Mouse (Mus musculus): Measurements from ENCODE around the gene Sesn3.

The Sesn3 gene

DNA sequence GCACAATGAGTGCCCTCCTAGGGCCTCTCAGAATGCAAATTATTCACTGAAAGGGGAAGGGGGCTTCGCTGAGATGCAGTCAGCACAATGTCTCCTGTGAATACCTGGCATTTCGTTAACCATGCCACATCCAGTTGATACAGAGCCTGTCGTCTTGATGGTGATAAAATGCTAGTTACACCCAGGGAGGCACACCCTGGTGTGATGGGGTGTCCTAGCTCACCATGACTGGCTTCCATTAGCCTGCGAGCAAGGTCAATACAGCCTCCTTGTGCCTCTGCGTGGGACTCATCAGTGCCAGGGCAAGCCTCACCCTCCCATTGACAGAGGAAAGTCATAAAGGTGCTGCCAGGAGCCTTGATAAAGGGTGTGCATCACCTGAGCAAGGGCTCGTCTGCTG is 80.0 kb downstream of the Sesn3 start:
- no peak for DNase-seq (ENCODE audit: low read depth, low spot score)
- no peaks in the 10 kb centered on the region for H3K27me3 ChIP-seq (ENCODE audit: control insufficient read depth, insufficient read depth, low read length, poor library complexity, severe bottlenecking)
- H3K36me3 ChIP-seq (ENCODE audit: control insufficient read depth, insufficient read depth, low read length, poor library complexity, severe bottlenecking), result 0 out of 2 replicates have a peak, but pooled peaks cover 2% of the 10 kb centered on the region

- 0 out of 2 replicates have a peak, but pooled peaks cover 2% of the 10 kb centered on the region for H3K36me3 ChIP-seq (ENCODE audit: control insufficient read depth, insufficient read depth, low read length, poor library complexity, severe bottlenecking)
- DNase-seq (ENCODE audit: low read depth, low spot score), result peak; percentile 18
- H3K27me3 ChIP-seq (ENCODE audit: control insufficient read depth, insufficient read depth, low read length, poor library complexity, severe bottlenecking), result no peaks in the 10 kb centered on the region
Observed at GRCm38 (mm10) chr9:14357033-14357432, 82.2 kb downstream of the Sesn3 start.

- Histone ChIP-seq H3K36me3 (ENCODE audit: control insufficient read depth, insufficient read depth, low read length, poor library complexity, severe bottlenecking) (no peaks in the 10 kb centered on the region), H3K27me3 (ENCODE audit: control insufficient read depth, insufficient read depth, low read length, poor library complexity, severe bottlenecking) (no peaks in the 10 kb centered on the region)
- no peak for DNase-seq (ENCODE audit: low read depth, low spot score)
Observed at GRCm38 (mm10) chr9:14362068-14362768, 87.4 kb downstream of the Sesn3 start.

- no peaks in the 10 kb centered on the region for H3K36me3 ChIP-seq (ENCODE audit: control insufficient read depth, insufficient read depth, low read length, poor library complexity, severe bottlenecking)
- peak; percentile 28 for DNase-seq (ENCODE audit: low read depth, low spot score)
- no peaks in the 10 kb centered on the region for H3K27me3 ChIP-seq (ENCODE audit: control insufficient read depth, insufficient read depth, low read length, poor library complexity, severe bottlenecking)
Observed at GRCm38 (mm10) chr9:14363540-14363939, 88.7 kb downstream of the Sesn3 start.

GRCm38 (mm10) chr9:14364719-14365118 is 89.9 kb downstream of the Sesn3 start:
- Histone ChIP-seq H3K27me3 (ENCODE audit: control insufficient read depth, insufficient read depth, low read length, poor library complexity, severe bottlenecking) (no peaks in the 10 kb centered on the region), H3K36me3 (ENCODE audit: control insufficient read depth, insufficient read depth, low read length, poor library complexity, severe bottlenecking) (no peaks in the 10 kb centered on the region)
- DNase-seq (ENCODE audit: low read depth, low spot score), result no peak

- Histone ChIP-seq H3K27me3 (ENCODE audit: control insufficient read depth, insufficient read depth, low read length, poor library complexity, severe bottlenecking) (no peaks in the 10 kb centered on the region), H3K36me3 (ENCODE audit: control insufficient read depth, insufficient read depth, low read length, poor library complexity, severe bottlenecking) (no peaks in the 10 kb centered on the region)
- peak; percentile 31 for DNase-seq (ENCODE audit: low read depth, low spot score)
Observed at GRCm38 (mm10) chr9:14365481-14366125, 90.7 kb downstream of the Sesn3 start.

DNA sequence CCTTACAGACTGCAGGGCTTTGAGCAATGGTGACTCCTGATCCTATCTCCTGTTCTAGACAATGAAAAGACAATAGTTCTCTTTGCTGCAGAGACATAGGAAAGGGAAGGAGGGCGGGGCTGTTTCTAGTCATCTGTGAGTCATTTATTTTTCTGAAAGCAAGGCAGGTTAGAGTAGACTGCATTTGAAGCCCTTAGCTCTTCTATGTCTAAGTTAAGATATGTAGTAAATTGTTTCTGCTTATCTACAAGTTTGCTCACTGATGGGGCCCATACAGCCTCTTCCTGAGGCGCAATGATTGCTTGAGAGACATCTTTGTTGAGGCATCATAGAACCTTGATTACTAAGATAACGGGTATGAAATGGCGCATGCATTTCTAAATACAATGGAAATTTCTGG is 93.0 kb downstream of the Sesn3 start:
- DNase-seq (ENCODE audit: low read depth, low spot score), result no peak
- Histone ChIP-seq H3K36me3 (ENCODE audit: control insufficient read depth, insufficient read depth, low read length, poor library complexity, severe bottlenecking) (no peaks in the 10 kb centered on the region), H3K27me3 (ENCODE audit: control insufficient read depth, insufficient read depth, low read length, poor library complexity, severe bottlenecking) (no peaks in the 10 kb centered on the region)

DNA sequence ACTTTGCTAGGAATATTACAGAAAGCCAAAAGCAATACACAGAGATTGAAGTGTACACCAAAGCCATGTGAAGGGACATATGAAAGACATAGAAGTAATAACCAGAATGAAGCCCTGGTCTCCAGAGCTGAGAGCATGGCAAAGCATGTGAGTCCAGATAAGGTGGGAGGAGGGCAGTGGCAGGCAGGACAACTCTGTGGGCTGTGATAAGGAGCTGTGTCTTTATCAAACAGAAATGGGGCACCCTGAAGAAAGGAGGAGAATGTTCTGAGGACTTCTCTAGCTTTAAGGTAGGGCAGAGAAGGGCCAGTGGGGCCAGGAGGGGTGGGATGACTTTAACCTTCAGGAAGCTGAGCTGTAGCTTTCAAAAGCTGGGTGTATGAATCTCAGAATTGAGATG is 94.4 kb downstream of the Sesn3 start:
- DNase-seq (ENCODE audit: low read depth, low spot score), result no peak
- Histone ChIP-seq H3K27me3 (ENCODE audit: control insufficient read depth, insufficient read depth, low read length, poor library complexity, severe bottlenecking) (no peaks in the 10 kb centered on the region), H3K36me3 (ENCODE audit: control insufficient read depth, insufficient read depth, low read length, poor library complexity, severe bottlenecking) (no peaks in the 10 kb centered on the region)

DNA sequence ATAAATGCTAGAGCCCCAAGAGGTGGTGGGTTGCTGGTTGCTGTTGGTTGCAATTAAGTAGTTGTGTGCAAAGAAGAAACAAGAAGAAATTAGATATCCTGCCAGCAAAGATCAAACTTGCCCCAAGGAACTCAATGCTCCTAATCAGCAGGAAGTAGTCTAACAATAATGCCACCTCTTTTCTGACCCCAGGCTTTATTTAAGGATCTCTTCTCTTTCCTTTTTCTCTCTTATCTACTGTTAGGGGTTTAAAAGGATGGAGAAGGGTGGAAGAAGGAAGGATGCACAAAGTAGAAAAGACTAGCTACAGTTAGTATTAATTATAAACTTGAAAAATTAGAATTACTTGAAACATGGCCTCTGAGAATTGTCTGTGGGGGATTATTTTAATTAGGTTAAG is 97.6 kb downstream of the Sesn3 start:
- DNase-seq (ENCODE audit: low read depth, low spot score), result no peak
- H3K27me3 ChIP-seq (ENCODE audit: control insufficient read depth, insufficient read depth, low read length, poor library complexity, severe bottlenecking), result no peaks in the 10 kb centered on the region
- H3K36me3 ChIP-seq (ENCODE audit: control insufficient read depth, insufficient read depth, low read length, poor library complexity, severe bottlenecking), result no peaks in the 10 kb centered on the region

- DNase-seq (ENCODE audit: low read depth, low spot score), result peak; percentile 29
- H3K27me3 ChIP-seq (ENCODE audit: control insufficient read depth, insufficient read depth, low read length, poor library complexity, severe bottlenecking), result no peaks in the 10 kb centered on the region
Observed at GRCm38 (mm10) chr9:14376149-14376548, 101.3 kb downstream of the Sesn3 start.

DNA sequence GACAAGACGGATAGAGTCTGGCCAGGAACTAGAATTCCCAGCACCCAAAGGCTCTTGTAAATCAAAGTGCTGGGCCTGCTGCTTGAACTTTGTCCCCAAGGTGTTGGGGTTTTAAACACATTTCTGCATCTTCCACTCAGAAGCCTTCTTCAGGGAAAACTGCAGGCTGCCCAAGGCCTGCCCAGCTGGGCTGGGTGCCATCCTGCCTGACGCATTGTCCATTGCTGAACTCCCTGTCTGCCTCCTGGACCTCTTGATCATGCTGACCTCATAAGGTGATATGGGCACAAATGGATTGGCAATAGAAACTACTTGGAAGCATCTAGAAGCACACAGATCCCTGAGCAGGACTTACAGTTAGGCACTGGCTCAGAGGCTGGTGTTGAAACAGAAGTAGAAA is 103.3 kb downstream of the Sesn3 start:
- Histone ChIP-seq H3K27me3 (ENCODE audit: control insufficient read depth, insufficient read depth, low read length, poor library complexity, severe bottlenecking) (no peaks in the 10 kb centered on the region), H3K36me3 (ENCODE audit: control insufficient read depth, insufficient read depth, low read length, poor library complexity, severe bottlenecking) (no peaks in the 10 kb centered on the region)
- DNase-seq (ENCODE audit: low read depth, low spot score), result no peak

More at GRCm38 (mm10) chr9:14376149-14376548, 101.3 kb downstream of the Sesn3 start:
- H3K36me3 ChIP-seq (ENCODE audit: control insufficient read depth, insufficient read depth, low read length, poor library complexity, severe bottlenecking), result no peaks in the 10 kb centered on the region

DNA sequence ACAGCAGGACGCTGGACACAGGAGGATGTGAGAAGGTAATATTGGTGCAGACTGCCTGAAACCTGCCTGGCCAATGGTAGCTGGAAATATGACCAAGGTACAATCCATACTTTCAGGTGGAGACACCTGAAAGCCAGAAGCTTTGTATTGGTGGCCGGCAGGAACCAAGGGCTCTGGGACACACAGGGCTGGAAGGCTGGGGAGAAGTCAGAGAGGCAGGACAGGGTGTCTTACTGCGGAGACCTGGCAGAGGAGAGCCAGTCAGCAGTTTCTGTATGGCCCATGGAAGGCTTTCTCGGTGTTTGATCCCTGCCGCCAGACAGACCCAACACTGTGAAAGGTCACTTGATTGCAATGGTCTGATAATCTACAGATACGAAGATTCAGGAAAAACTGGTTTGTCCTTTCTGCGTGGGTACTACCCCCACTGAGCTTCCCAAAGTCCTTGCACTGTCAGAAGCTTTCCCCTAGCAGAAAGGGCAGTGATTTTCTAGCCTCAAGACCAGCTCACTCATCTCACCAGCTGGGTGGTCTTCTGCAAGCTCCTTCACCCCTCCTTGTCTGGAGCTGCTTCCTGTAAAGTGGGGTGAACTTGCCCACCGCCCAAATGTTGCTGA is 105.0 kb downstream of the Sesn3 start:
- no peak for DNase-seq (ENCODE audit: low read depth, low spot score)
- H3K36me3 ChIP-seq (ENCODE audit: control insufficient read depth, insufficient read depth, low read length, poor library complexity, severe bottlenecking), result no peaks in the 10 kb centered on the region

GRCm38 (mm10) chr9:14380386-14381285 is 105.8 kb downstream of the Sesn3 start:
- no peaks in the 10 kb centered on the region for H3K27me3 ChIP-seq (ENCODE audit: control insufficient read depth, insufficient read depth, low read length, poor library complexity, severe bottlenecking)
- no peaks in the 10 kb centered on the region for H3K36me3 ChIP-seq (ENCODE audit: control insufficient read depth, insufficient read depth, low read length, poor library complexity, severe bottlenecking)
- peak; percentile 85 for DNase-seq (ENCODE audit: low read depth, low spot score)

More for the DNA sequence above, 105.0 kb downstream of the Sesn3 start:
- H3K27me3 ChIP-seq (ENCODE audit: control insufficient read depth, insufficient read depth, low read length, poor library complexity, severe bottlenecking), result no peaks in the 10 kb centered on the region

DNA sequence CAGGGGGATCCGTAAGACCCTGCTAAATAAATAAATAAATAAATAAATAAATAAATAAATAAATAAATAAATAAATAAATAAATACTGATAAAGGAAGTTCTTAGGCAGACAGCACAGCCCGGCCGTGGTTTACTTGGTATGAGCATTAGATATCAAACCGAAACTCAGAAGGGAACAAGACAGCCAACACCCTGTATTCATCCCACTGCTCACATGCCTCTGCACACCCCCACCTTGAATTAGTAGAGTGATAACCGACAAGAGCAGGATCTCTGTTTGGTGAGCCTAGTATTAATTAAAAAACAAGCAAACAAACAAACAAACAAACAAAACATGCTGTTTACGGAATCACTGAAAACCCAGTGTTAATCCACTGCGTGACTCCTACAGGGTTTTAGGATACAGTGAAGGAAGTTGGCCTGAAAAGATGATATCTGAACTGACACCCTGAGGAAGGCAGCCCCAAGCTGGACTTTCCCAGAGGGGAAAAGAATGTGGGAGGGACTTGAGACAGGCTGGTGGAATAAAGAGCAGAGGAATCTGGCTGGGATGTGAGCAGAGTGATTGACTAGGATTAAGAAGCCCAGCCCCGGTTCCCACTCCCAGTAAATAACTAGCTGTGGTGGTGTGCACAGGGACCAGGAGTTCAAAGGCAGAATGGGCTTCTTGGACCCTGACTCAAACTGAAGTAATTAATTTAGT is 106.6 kb downstream of the Sesn3 start, which contains the start of gene Endod1:
Endod1 (minus strand) TSS at position 155 of the 703 bp plus-strand sequence.
- Histone ChIP-seq H3K36me3 (ENCODE audit: control insufficient read depth, insufficient read depth, low read length, poor library complexity, severe bottlenecking) (no peaks in the 10 kb centered on the region), H3K27me3 (ENCODE audit: control insufficient read depth, insufficient read depth, low read length, poor library complexity, severe bottlenecking) (no peaks in the 10 kb centered on the region)
- peak; percentile 42 for DNase-seq (ENCODE audit: low read depth, low spot score)

All from splenic B cell, adult 2 months (primary cell).